Mouse (Mus musculus): ENCODE results near the gene Hunk. TPM values are rescaled to one million over a fixed set of nuclear protein-coding genes. Genes with fewer than 3 reads are reported as not detected.
A peak's percentile ranks its signal among the peaks of the same experiment; 100 is the strongest.

Hunk gene
- total and polyA plus RNA-seq, 2 experiments from 2014 or later: 5.2 to 20.6 TPM

DNA sequence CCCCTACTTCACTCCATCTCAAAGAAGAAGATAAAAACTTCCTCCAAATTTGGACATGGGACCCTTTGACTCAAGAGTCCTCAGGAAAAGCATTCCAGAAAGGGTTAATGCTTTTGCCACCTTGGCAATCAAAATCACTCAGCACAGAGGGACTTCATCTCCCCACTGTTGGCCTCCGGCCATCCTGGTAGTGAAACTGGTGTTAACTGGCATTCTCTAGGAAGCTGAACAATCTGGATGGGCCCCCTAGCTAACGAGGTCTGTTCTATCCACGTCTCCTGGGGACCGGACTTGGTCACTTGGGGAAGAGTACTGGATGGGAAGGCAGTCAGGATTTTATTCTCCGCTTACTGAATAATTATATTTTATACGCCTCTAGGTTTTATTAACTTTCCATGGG, 57.2 kb downstream of the Hunk start:
- Histone ChIP-seq H3K27me3 (ENCODE audit: insufficient read depth, low read length) (no peaks in the 10 kb centered on the region), H3K27ac (ENCODE audit: low read depth, low read length) (no peak overlapping the region), H3K4me2 (ENCODE audit: low read depth) (no peak overlapping the region), H3K36me3 (ENCODE audit: insufficient read depth) (peaks cover 5% of the 10 kb centered on the region; the same call in 1 of the 2 replicates), H3K9me3 (ENCODE audit: low read length) (no peaks in the 10 kb centered on the region), H3K9ac (no peak overlapping the region), H3K4me3 (ENCODE audit: low read depth, low read length) (no peak overlapping the region), H3K4me1 (ENCODE audit: insufficient read depth) (no peaks in the 10 kb centered on the region)
- ATAC-seq (no peak), DNase-seq (no peak)
- WGBS: 27% methylated on average over 6 of the region's 6 CpGs
- TF ChIP-seq CTCF (IDR thresholded peaks at IDR 0.05; ENCODE audit: low read depth): no peak

DNA sequence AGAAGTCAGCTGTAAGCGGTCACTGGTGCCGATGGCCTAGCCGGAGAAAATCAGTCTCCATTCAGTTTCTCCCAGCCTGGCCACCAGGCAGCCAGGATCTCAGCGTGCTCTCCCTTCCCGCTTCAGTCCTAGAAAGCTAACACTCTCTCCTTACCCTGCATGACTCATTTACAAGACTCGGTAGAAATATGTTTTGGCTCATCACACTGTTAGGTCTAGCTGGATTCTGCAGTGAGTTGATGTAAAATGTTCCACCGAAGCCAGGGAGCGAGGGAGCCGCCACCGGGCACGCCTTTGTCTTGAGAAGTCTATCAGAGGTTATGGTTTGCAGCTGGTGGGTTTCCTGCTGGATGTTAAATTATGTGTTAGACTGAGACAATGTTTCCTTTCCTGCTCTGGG, 67.4 kb downstream of the Hunk start:
- Histone ChIP-seq H3K4me2 (ENCODE audit: low read depth) (no peak overlapping the region), H3K4me3 (ENCODE audit: low read depth, low read length) (no peak overlapping the region), H3K36me3 (ENCODE audit: insufficient read depth) (peaks cover 22% of the 10 kb centered on the region), H3K9ac (no peak overlapping the region), H3K27ac (ENCODE audit: low read depth, low read length) (0 out of 2 replicates have a peak overlapping the region, but pooled peaks have one; percentile 4), H3K9me3 (ENCODE audit: low read length) (no peaks in the 10 kb centered on the region), H3K27me3 (ENCODE audit: insufficient read depth, low read length) (no peaks in the 10 kb centered on the region), H3K4me1 (ENCODE audit: insufficient read depth) (no peaks in the 10 kb centered on the region; the same call in 1 of the 2 replicates)
- TF ChIP-seq CTCF (IDR thresholded peaks at IDR 0.05; ENCODE audit: low read depth): no peak
- WGBS: 75% methylated on average over 11 of the region's 11 CpGs
- ATAC-seq (no peak), DNase-seq (no peak)

DNA sequence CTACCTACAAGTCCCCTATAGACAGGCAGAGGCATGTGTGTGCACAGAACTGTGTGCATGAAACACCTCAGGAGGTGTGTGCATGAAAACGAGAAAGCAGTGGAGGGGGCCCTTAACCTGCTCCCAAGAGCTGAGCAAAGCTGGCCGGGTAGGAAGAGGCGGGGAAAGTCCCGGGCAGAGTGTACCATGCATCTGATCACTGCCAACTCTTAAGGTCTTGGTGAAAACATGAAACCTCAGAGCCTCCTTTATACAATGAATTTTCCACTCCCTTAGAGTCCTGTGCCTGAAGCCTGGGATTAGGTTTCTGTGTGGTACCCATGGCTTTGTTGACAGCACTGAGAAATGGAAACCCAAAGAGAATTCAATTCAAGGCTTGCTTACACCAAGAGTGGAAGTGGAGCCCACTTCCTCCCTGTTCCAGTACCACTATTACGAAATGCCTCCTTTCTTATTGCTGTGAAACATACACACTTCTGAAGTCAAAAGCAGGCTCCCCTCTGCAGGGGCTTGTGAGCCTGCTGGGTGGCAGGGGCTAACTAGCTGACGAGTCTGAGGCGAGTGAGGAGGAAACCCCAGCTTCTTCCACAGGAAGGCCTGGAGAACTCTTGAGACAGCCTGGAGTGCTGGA, 70.8 kb downstream of the Hunk start:
- no peak for TF ChIP-seq CTCF (IDR thresholded peaks at IDR 0.05; ENCODE audit: low read depth)
- no peak overlapping the region for H3K27ac ChIP-seq (ENCODE audit: low read depth, low read length)
- 81% methylated on average over 7 of the region's 7 CpGs for WGBS
- no peak overlapping the region for H3K9ac ChIP-seq
- DNase-seq: no peak
- H3K27me3 ChIP-seq (ENCODE audit: insufficient read depth, low read length): no peaks in the 10 kb centered on the region
- no peak overlapping the region for H3K4me2 ChIP-seq (ENCODE audit: low read depth)
- H3K4me1 ChIP-seq (ENCODE audit: insufficient read depth): no peaks in the 10 kb centered on the region; the same call in 1 of the 2 replicates
- H3K36me3 ChIP-seq (ENCODE audit: insufficient read depth): peaks cover 19% of the 10 kb centered on the region
- ATAC-seq: no peak
- no peak overlapping the region for H3K4me3 ChIP-seq (ENCODE audit: low read depth, low read length)
- H3K9me3 ChIP-seq (ENCODE audit: low read length): no peaks in the 10 kb centered on the region

DNA sequence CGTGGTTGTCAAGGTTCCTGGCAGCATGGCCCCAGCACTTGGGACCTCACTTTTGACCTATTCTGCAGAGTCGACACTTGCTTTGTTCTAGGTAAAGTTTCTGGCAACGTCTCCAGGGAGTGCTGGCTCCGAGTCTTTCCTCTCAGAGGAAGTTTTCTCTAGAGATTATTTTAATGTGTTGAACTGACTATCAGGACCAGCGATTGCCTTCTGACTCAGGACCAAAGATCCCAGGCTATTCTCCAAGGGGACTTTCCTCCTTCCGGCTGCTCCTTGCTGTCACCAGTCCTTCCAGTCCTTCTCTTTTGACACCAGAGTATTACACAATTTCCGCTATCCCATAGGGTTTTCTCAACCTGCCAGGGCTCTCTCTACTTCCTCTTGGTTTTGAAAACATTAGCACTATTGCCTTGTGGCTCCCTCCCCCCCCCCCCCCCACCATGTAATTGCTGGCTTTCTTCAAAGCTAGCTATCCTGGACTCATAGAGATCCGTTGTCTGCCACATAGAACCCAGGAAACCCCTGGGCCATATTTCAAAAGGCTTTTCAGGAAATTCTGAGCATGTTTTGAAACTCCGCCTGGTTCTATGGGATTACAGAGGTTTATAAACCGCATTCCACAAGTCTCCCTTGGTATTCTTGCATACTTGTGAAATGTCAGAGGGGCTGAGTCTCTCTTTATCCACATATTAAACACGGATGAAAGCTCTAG, 73.2 kb downstream of the Hunk start:
- no peak for TF ChIP-seq CTCF (IDR thresholded peaks at IDR 0.05; ENCODE audit: low read depth)
- Histone ChIP-seq H3K4me1 (ENCODE audit: insufficient read depth) (no peaks in the 10 kb centered on the region), H3K9ac (no peak overlapping the region), H3K4me2 (ENCODE audit: low read depth) (no peak overlapping the region), H3K9me3 (ENCODE audit: low read length) (no peaks in the 10 kb centered on the region), H3K27ac (ENCODE audit: low read depth, low read length) (no peak overlapping the region), H3K4me3 (ENCODE audit: low read depth, low read length) (no peak overlapping the region), H3K36me3 (ENCODE audit: insufficient read depth) (peaks cover 19% of the 10 kb centered on the region), H3K27me3 (ENCODE audit: insufficient read depth, low read length) (no peaks in the 10 kb centered on the region)
- DNase-seq (no peak), ATAC-seq (no peak; the same call in 1 of the 2 replicates)
- WGBS: 14% methylated on average over 11 of the region's 11 CpGs

GRCm38 (mm10) chr16:90461304-90461905, 75.6 kb downstream of the Hunk start:
- no peaks in the 10 kb centered on the region for H3K9me3 ChIP-seq (ENCODE audit: low read length)
- no peak overlapping the region for H3K4me2 ChIP-seq (ENCODE audit: low read depth)
- no peaks in the 10 kb centered on the region for H3K4me1 ChIP-seq (ENCODE audit: insufficient read depth)
- no peaks in the 10 kb centered on the region for H3K27me3 ChIP-seq (ENCODE audit: insufficient read depth, low read length)
- 53% methylated on average over 11 of the region's 11 CpGs for WGBS
- ATAC-seq: no peak
- H3K27ac ChIP-seq (ENCODE audit: low read depth, low read length): 0 out of 2 replicates have a peak overlapping the region, but pooled peaks have one; percentile 1
- no peak overlapping the region for H3K9ac ChIP-seq
- no peak for TF ChIP-seq CTCF (IDR thresholded peaks at IDR 0.05; ENCODE audit: low read depth)
- no peak overlapping the region for H3K4me3 ChIP-seq (ENCODE audit: low read depth, low read length)
- DNase-seq: no peak
- H3K36me3 ChIP-seq (ENCODE audit: insufficient read depth): peaks cover 16% of the 10 kb centered on the region

DNA sequence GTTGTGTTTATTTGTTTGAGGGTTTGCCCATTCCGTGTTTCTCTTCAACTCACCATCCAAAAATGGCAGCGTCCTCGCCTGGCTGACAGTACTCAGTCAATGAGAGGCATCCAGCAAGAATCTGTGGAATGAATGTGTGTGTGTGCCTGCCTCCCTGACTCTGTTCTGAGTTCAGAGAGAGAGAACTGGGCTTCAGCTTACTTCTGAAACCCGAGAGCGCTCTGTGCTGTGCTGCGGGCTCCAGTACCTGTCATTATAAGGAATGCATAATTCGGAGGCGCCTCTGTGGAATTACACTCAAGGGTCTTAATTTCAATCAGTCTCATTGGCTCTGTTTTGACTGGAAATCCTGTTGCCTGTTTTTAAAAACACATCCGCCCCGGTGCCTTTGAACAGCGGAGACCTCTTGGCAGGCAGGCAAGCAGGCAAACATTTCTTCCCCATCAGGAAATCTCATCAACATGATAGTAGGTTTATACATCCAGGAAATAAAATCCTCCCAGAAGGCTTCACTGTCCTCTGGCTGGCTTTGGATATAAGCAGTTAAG, 77.0 kb downstream of the Hunk start:
- ATAC-seq: no peak
- Histone ChIP-seq H3K4me2 (ENCODE audit: low read depth) (no peak overlapping the region), H3K9ac (no peak overlapping the region), H3K9me3 (ENCODE audit: low read length) (no peaks in the 10 kb centered on the region), H3K27me3 (ENCODE audit: insufficient read depth, low read length) (no peaks in the 10 kb centered on the region), H3K36me3 (ENCODE audit: insufficient read depth) (peaks cover 18% of the 10 kb centered on the region), H3K4me3 (ENCODE audit: low read depth, low read length) (no peak overlapping the region), H3K27ac (ENCODE audit: low read depth, low read length) (0 out of 2 replicates have a peak overlapping the region, but pooled peaks have one; percentile 30), H3K4me1 (ENCODE audit: insufficient read depth) (no peaks in the 10 kb centered on the region)
- TF ChIP-seq CTCF (IDR thresholded peaks at IDR 0.05; ENCODE audit: low read depth): no peak
- no peak for DNase-seq
- WGBS: 49% methylated on average over 11 of the region's 11 CpGs
